Mouse (Mus musculus) adrenal gland, postnatal 10 days (tissue): ENCODE measurements around the gene Emp2. TPM values are rescaled to one million over a fixed set of nuclear protein-coding genes. Genes with fewer than 3 reads are reported as not detected.
A peak's percentile ranks its signal among the peaks of the same experiment; 100 is the strongest.

Experiments
- DNase-seq: peaks from one replicate; pipeline ENCODE4 v3.0.0; 2021; ENCODE audit warnings: mixed read lengths
- long read RNA-seq, 2 experiments: library from polyadenylated mRNA; stranded (forward); transcript quantifications; one replicate each; pipeline ENCODE4 v2.0.0; 2021
- total RNA-seq, 2 experiments: library from RNA; stranded (reverse); gene quantifications; 2 replicates each; pipeline ENCODE4 v1.2.3; 2021

Emp2 gene
- total RNA-seq, result 10 to 100 TPM in 1 of 2 experiments, 1 to 10 TPM in 1; 9.8 to 11.6 TPM
- long read RNA-seq, experiment 1, transcript Emp2-201 (5 exons, 3,440 nt), result major isoform, 10 of 20 reads
- long read RNA-seq, experiment 1, partial matches to known transcripts, result 0 of 20 reads
- long read RNA-seq, experiment 1, other reads (novel, unspliced or antisense), result 10 of 20 reads
- long read RNA-seq, experiment 2, transcript Emp2-201 (5 exons, 3,440 nt), result major isoform, 11 of 12 reads
- long read RNA-seq, experiment 2, partial matches to known transcripts, result 1 of 12 reads
- long read RNA-seq, experiment 2, other reads (novel, unspliced or antisense), result 0 of 12 reads

DNA sequence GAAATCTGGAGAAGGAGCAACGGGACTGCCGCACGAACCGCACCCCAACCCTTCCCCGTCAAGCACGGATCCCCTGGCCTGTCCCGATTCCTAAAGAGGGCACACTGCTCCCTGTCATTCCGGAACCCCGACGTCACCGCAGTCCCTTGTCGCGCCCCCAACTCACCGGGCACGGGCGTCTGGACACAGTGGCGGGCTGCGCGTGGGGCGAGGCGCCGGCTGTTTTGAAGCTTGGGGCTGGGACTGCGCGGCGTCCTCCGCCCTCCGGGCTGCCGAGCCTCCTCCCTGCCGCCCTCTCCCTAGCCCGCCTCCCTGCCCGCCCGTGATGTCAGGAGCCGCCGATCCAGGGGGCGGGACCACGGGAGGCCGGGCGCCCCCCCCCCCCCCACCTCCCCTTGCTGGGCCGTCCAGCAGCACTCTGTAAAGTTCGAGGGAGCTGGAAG, at the start of gene Emp2:
TSS of gene Emp2 (minus strand) at position 323 of the 443 bp plus-strand sequence.
- DNase-seq, result peak; percentile 72

DNA sequence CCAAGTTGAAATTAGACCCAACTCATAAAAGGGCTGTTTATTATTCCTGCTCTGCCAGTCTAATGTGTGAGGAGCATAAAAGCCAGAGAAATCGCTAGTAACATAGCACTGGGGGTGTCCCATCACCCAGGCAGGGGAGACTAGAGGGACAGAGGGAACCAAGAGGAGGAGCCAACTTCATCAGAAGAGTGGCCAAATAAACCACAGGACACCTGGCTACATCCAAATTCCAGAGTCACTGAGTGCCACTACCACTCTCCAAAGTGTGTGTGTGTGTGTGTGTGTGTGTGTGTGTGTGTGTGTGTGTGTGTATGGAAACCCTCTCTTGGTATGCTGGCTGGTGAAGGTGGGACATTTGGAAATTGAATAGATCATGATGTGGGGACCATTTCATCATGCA, 49.3 kb upstream of the Emp2 start:
- no peak for DNase-seq

DNA sequence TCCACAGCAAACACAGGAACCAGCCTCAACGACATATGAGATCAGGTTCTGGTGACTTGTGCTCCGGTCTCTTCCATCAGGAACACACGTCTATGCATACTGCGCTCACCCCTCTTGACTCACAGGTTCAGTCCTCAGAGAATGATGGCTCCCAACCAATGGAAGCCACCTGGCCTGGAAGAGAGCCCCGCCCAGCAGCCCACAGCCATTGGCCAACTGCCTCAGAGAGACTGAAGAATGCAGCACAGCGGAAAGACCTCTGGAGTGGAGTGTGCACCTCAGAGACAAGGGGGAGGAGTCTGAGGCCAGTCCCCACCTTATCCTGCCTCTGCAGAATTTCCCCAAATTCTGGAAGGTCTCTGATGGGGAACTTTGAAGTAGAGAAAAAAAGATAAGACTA, 45.5 kb upstream of the Emp2 start:
- DNase-seq, result no peak

DNA sequence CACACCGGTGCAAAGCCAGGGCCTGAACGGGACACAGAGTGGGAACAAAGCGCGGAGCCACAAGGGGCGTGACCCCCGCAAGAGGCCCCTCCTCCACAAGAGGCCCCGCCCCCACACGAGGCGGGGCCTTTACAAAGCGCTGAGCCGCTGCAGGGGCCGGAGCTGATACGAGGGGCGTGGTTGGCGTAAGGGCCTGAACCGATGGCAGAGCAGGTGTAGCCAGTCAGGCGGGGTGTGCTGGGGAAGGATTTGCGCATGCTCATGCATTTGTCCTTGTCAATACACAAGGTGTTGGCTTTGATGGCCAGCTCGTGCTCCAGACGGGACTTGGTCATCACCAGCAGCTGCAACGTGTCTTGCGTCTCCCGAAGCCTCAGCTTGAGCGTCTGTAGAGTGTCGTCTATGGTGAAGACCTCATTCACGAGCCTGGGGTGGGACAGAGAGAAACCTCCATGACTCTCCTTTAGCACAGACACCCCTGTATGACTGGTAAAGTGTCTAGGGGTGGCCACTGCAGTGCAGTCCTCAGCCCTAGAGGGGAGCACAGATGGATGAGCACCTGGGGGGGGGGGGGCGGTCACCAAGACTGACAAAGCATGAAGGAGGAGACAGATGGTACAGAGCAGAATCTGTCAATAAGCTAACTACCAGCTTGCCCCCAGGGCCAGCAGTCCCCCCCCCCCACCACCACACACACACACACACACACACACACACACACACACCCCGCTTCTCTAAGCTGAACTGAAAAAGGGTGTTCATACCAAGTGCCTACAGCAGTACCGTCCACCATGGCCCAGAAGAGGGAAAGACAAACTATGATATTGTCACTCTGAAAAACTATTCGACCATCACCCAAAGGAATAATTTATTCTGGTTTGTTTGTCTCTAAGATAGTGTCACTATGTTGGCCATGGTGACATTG, 44.5 kb upstream of the Emp2 start:
- peak; percentile 48 for DNase-seq

DNA sequence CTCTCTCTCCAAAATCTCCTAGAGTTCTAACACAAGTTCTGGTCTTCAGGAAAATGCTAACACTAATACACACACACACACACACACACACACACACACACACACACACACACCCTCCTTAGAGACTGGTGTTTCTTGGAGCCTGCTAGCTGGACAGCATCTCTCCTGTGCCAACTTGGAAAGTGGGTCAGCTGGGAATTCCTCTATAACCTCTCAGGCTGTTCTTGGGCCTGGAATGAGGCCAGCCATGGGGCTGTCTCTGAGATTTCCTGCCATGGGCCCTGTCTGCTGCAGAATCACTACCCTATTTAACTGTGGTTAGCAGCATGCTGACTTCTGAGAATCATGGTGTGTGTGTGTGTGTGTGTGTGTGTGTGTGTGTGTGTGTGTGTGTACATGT, 41.2 kb upstream of the Emp2 start:
- peak; percentile 75 for DNase-seq

DNA sequence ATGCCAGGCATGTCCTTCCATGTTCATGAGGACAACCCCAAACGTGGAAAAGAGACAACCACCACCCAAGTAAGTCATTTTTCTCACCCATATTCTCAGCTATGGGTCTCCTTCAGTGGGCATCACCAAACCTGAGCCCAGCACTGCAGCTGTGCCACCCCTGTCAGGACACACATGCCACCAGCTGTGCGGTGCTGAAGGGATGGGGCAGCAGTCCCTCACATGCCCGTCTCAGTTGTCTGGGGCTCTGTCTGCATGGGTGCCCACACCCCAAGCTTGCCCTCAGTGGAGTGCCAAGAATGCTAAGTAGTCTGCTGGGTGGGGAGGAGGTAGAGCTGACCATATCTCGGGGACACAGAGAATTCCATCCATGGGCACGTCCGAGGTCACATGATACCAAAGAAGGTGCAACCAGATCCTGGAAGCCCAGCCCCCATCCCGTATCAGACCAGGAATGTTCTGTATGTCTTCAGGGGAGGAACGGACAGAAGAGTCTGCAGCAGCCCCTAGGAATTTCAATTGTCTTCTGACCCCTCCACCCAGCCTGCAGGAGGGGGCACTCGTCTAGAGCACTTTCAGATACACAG, 37.4 kb upstream of the Emp2 start:
- DNase-seq, result no peak

DNA sequence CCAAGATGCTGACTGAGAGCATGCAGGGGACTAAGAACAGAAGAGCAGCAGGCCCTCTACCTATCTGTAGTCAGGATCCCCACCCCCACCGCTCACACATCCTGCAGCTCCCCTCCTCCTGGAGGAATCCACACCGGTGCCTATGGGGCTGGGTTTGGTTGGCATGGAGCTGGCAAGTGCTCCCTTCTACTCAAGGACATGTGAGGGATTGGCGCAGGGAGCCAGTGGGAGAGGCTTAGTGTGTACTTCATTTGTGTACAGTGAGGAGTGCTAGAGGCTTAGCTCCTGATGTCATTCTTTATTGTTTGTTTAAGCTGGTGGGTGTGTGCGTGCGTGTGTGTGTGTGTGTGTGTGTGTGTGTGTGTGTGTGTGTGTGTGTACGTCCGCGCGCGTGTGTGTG, 36.1 kb upstream of the Emp2 start:
- peak; percentile 51 for DNase-seq

DNA sequence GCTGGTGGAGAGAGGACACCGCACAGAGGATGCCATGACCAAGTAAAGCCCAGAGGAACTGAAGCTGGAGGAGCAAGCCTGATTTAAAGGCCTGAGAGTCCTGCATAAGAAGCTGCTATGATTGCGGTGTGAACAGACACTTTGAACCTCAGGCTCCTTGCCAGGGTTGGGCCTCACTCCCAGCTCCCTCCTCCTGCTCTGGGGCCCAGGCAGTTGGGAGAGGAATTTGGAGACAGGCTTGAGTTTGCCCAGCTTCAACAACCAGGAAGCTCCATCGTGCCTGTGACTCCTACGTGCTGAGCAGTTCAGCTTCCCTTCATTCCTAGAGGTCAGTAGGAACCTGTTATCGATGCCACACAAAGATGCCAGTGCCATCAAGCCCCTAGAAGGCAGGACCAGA, 35.7 kb upstream of the Emp2 start:
- DNase-seq, result peak; percentile 50

DNA sequence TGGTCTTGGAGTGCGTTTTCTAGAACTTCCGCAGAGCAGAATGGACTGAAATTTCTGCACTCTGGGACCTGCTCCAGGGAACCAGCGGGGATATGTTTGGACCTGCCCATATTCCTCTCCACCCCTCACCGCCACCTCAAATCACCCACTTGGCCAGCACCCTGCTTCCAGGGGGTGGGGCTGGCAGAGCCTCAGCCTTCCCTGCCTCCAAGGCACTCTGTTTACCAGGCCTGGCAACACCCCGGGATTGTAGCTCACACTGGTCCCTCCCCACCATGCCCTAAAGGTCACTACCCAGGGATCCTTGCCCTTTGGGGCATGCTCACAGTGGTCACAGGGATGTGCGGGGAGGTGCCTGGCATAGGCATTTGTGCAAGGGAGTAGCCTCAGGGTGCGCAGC, 33.8 kb upstream of the Emp2 start:
- DNase-seq, result peak; percentile 70

DNA sequence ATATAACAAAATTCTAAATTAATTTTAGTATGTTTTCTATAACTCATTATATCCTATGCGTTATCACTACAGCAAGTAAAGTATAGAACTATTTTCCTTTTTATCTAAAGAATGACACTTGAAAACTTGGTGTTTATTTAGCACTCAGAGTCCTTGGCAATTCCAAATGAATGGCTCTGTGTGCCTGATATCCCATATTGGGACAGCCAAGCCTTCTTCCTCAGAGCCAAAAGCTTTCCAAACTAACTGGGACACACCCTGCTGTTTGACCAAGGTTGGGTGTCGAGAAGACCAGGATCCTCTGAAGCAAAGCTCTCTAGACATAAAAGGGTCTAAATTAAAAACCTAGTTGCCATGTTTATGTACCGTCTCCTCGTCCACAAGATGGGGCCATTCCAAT, 27.3 kb upstream of the Emp2 start:
- DNase-seq, result no peak

- no peak for DNase-seq
Measured at GRCm38 (mm10) chr16:10339930-10340329, 26.2 kb upstream of the Emp2 start.

DNA sequence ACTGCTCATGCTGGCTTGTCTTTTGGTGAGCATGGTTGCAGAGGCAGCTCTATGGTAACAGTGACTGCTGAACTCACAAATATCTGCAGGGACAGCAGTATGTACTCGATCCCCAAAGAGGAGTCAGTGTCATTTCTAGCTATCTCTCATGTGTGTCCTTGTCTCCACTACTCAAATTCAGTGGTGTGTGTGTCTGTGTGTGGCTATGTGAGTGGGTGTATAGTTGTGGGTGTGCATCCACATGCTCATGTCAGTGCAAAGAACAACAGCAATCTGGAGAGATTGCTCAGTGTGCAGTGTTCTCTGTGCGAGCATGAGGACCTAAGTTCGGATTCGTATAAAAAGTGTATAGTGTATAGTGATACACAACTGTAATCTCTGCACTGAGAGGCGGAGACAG, 24.8 kb upstream of the Emp2 start:
- DNase-seq, result no peak

DNA sequence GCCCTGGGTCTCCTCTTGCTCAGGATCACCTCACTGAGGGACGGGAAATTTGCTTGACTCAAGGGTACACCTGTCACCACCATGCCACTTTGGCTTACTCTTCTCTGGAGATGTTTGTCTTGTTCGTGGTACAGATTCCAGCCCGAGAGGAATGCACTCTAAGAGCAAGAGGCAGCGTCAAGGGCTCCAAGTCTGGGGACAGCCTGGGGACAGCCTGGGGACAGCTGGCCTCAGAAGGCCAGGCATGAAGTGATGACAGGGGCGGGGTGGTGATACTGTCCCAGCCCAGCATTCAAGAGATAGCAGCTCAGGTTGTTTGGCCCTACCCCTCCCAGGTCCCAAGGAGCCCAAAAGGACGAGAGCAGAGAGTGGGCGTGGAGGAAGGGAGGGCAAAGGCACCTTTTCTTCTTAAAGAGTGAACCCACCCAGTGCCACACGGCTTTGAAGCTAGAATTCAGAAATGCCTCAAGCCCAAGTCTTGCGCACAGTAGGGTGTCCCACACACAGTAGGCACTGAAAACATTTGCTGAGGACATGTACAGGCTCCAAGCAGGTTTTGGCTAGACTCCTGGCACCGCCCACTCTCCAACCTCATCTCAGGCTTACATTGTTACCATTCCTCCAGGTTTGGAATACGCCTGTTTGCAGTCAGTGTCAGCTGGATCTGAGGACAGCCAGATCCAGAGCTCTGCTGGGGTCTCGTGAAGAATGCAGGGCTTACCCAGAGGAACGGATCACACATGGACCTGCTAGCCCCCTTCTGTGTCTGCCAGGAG, 23.8 kb upstream of the Emp2 start:
- no peak for DNase-seq

- no peak for DNase-seq
Measured at GRCm38 (mm10) chr16:10336454-10337421, 23.0 kb upstream of the Emp2 start.

GRCm38 (mm10) chr16:10335953-10336352, 22.2 kb upstream of the Emp2 start:
- no peak for DNase-seq

- no peak for DNase-seq
Measured at GRCm38 (mm10) chr16:10332732-10333131, 19.0 kb upstream of the Emp2 start.

GRCm38 (mm10) chr16:10330586-10331495, 17.1 kb upstream of the Emp2 start:
- no peak for DNase-seq

- DNase-seq, result no peak
Measured at GRCm38 (mm10) chr16:10327563-10328333, 14.0 kb upstream of the Emp2 start.
